Mouse (Mus musculus) spleen, postnatal 4 days (tissue): ENCODE results near the gene Afmid.
"Not testable (repeated sequence)": the region's sequence is repeated elsewhere in the genome, so short reads cannot be mapped to it uniquely, and the experiment has no call there.

Experiments
- DNase-seq, 2 experiments: peaks; one replicate each; pipeline ENCODE4 v3.0.0; 2022; ENCODE audit warnings: low spot score in 2 of 2

Afmid gene

DNA sequence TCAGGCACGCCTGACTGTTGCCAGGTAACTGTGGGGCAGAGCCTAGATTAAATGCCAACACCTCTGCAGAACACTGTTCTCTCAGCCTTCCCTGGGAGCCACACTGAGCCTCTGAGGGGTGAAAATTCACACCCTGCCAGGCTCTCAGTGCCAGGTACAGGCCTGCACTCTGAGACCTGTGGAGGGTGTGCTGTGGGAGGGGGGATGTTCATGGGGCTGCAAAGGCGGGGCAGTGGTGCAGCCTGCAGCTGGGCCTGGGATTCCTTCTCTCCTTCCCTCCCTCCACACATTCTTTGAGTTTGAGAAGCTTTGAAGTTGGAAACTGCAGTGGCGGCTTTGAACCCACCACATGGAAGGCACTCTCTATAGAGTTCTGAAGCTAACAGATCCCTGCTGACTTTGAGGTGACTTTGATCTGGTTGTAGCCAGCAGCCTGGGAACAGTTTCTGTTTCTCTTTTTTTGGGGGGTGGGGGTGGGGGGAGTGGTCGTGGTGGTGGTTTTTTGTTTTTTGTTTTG is 31.6 kb upstream of the Afmid start:
- no peak for DNase-seq

DNA sequence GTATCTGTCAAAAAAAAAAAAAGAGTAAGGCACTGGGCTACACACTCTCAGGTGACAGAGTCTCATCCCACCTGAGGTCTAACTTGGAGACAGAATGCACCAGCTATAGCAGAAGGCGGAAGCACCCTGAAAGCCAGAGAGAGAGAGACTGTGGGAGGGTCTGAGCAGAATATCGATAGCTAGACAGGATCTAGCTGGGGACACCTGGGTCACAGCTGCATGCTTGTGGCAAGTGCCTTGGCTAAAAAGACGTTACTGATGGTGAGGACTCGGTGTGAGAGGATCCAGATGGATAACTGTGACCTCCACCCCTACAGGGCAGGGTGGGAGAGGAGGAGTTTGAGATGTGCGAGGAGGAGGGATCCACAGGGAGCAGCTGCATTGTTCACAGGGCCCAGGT is 28.8 kb upstream of the Afmid start:
- no peak for DNase-seq

DNA sequence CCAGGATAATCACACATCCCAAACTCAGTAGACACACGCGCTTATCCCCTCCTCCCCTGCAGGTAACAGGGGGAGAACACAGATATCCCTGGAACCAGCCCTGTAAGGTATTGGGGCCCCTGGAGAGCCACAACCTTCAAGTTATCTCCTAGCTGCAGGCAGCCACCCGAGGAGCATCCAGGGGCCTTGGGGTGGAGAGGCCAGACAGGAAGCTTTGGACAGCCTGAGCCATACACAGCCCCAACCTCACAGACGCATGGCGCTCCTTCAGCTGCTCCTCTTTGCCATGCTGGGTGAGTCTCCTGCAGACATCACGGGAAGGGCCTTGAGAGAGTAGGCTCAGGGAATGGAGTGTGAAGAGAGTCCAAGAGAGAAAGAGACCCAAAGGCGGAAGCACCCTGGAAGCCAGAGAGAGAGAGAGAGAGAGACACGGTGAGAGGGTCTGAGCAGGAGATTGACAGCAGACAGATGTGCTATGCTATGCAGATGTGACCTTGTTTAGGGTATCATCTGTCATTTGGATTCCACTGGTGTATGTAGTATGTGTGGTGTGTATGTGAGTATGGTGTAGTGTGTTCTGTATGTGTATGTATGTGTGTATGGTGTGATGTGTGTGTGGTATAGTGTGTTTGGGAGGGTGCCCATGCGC is 28.1 kb upstream of the Afmid start, which contains the start of gene 6030468B19Rik:
Gene 6030468B19Rik (plus strand): TSS at position 150 of the 649 bp plus-strand sequence.
- DNase-seq = peak; percentile 82 to 87

DNA sequence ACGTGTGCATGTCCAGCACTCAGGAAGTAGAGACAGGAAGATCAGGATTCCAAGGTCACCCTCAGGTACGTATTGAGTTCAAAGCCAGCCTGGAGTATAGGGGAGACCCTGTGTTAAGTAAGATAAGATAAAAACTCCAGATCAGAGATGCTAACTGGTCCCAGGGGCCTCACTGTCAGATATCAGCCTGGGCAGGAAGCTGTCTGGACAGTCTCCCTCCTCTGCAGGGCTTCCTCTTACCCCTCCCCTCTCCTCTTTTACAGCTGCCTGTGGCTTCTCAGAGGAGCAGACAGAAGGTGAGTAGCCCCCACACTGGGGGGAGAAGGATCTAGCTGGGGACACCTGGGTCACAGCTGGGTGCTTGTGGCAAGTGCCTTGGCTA is 27.6 kb upstream of the Afmid start:
- DNase-seq = peak in 1 of 2 experiments; percentile 55

DNA sequence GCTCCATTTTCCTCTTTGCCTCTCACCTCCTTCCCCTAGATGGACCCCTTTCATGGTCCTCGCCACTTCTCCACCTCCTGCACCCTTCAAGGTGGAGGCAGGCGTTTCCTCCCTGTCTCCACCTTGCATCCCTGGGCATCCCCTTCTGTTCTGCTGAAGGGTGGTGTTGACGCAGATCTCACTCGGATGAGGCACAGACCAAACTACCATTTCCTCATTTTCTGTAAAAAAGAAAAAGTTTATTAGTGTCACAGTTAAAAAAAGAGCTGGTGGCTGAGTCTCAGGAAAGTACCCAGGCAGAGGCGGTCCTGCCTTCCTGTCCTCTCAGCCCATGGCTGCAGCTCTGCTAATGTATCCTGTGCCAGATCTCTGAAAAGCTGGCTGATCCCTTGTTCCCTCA is 26.6 kb upstream of the Afmid start:
- no peak for DNase-seq

DNA sequence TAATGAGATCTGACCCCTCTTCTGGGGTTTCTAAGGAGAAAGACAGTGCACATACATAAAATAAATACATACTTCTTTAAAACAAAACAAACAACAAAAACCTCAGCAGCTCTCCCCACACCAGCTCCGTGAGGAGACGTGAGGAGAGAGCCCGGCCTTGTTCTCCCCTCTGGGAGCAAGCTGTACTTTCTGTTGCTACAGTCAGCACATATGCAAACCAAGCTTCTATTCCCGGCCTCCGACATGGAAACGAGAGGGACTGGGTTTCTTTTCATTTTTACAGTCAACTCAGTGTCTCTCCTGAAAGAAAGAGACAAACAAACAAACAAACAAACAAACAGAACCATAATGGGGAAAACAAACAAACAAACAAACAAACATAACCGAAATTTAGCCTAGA is 25.7 kb upstream of the Afmid start:
- no peak for DNase-seq

DNA sequence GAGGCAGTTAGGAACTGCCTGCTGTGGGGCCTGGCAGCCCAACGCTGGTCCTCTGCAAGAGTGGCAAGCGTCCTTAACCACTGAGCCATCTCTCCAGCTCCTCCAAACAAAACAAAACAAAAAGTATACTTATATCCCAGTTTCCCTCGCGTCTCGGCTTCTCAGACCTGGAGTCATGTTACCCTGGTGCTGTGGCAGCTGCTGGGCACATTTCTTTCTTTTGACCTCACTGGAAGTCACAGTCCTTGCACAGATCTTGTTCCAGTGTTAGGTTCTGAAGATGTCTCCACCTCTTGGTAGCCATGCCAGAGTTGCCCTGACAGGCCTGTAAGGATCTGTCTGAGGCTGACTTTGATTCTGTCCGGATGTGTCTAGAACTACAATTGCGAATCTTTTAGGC is 24.1 kb upstream of the Afmid start:
- no peak for DNase-seq

DNA sequence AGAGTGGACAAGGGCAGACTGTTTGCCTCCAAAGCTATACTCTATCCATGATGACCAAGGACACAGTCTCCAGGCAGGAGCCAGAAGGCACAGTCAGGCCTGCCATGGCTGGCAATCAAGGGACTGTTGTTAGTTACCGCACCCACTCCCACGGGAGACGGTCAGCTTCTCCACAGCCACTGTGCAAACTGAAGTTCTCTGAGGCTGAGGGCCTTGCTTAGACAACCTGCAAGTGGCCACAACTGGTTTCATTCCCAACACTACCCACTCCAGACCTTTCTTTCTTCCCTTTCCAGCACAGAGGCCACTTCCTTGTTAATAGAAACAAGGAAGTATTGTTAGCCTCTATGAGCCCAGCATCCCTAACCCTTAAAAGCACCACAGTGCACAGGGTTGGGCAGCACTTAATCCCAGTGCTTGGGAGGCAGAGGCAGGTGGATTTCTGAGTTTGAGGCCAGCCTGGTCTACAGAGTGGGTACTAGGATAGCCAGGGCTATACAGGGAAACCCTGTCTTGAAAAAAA is 22.5 kb upstream of the Afmid start:
- DNase-seq = no peak

DNA sequence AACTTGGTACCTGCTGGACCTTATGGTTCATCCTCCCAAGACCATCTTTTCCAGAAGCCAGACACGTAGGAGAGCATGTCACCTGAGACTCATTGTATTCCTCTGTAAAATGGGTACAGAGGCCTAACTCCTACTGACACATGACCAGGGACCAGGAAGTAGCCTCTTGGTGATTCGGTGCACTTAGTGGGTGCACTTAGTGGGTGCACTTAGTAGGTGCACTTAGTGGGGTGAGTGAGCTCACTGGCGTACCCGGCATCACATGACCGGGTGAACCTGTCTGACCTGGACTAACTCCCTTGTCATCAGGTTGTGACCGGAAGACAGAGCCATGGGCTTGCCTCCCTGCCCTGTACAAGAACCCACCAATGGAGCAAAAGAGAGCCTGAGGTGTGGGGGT is 18.9 kb upstream of the Afmid start:
- DNase-seq = no peak

DNA sequence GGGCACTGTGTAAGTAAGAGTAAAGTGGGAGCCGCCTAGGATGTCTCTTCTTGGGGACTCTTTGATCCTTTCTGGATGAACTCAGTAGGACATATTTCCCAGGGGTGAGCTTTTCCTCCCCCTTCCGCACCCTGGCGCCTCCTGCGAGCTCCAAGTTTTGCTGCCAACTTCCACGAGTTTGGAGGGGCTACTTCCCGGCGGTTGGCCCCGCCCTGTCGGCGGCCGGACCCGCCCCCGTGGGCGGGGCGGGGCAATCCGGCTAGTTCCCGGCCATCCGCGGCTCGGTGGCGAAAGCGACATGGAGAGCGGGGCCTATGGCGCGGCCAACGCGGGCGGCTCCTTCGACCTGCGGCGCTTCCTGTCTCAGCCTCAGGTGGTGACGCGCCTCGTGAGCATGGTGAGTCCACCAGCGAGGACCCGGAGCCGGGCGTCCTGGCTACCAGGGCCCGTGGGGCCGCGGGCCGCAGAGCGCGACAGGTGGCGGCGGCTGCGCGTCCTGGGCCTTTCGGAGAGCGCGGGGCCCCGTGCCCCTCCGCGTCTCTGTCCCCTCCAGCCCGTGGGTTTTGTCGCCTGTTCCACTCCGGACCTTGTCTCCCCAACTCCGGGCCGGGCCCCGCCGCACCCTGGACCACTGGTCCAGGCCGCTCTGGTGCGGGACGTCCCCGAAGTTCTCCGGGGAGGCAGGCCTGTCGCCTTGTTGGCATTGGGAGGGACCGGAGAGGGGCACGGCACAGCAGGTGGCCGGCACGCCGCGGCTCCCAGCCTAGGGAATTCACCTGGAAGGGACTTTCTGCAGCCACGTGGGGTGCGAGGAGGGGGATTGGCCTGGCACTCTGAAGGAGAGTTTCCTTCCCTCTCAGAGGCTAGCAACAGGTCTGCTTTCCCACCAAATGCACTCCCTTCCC is 16.1 kb upstream of the Afmid start, which contains the start of the genes Gm20708 and Syngr2:
Gene Gm20708 (plus strand): TSS at position 262 of the 905 bp plus-strand sequence.
Gene Syngr2 (plus strand): TSS at position 262 of the 905 bp plus-strand sequence.
- DNase-seq = peak; percentile 82 to 91

DNA sequence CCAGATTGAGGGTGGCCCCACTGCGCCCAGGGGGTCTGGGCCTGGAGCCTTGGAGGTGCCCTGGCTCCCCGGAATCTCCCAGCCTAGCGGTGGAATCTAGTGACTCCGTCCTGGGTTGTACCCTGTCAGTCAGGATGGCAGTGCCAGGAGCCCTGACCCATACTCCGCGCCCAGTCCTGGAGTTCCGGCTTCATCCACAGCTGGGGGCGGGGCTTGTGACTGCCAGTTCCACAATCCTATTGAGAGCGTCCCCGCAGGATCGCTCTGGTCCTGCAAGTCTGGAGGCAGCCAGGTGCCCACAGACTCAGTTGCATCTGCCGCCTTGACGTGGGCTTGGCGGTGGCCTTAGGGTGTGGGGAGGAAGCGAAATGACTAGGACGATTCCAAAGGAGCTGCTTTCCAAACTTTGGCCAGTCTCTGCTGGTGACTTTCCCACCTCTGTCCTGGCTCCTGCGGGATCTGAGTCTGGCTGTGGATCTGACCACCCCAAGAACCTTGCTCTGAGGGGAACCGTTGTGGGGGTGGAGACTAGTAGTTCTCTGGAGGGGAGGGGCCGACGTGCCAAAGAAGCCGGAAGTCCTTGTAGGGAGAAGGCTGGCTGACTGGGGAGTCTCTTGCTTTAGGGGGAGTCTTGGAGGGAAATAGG is 15.2 kb upstream of the Afmid start:
- DNase-seq = peak; percentile 85 to 92

DNA sequence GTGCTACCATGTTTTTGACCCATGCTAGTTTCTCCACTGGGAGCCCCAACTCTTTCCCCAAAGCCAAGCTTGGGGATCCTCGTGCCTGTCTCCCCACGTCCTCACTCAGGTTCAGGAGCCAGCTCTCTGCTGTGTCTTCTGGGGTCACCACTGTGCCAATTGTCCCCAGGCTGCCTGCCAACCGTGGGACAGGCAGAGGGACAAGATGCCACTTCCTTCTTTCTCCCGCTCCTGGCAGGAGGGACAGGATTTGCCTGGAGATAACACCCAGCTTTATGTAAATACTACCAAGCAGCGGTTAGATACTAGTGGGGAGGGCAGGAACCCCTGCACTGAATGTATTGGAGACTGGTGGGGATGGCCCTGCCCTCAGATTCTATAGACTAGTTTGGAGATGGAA is 11.9 kb upstream of the Afmid start:
- no peak for DNase-seq

DNA sequence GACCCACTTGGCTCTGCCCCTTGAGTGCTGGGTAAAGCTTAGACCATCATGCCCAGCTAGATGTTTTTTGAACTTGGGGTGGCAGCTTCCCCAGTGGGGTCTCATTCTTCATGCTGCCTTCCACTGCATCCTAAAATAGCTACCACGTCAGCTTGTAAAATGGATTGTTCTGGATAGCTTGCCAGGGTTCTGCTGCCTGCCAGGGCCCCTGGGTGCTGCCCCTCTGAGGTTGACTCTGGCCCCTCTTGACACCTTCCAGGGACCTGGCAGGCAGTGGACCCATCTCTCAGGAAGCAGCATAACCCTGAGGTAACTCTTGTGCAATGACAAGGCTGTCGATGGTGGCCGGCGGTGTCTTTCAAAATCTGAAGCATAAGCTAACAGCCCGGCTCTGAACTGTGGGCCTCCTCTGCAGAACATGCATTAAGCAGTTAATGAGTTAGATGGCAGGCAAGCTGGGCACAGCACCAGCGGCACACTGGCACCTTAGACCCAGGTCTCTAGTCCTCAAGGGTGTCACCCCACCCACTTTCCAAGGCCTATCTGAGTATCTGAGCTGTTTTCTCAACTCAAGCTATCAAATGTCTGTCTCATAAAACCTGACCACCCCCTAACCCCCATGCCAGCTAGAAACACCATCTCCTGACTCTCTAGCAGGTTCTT is 10.9 kb upstream of the Afmid start:
- DNase-seq = no peak

DNA sequence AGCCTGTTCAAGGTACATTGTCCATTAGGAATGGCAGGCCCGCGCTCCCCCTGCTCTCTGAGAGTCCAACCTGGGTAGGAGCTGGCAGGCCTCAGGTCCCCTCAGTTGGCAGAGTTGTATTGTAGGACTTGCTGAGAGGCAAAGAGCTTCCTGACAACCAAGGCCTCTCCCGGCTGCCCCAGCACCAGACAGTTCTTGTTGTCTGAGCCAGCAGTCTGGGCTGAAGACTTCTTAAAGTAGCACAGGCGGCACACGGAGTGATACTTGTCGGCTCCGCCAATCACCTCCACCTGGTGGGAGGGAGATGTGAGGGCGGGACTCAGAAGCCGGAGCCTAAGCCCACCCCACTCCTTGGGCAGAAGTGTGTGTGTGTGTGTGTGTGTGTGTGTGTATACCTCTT is 9.9 kb upstream of the Afmid start:
- DNase-seq = not testable (repeated sequence)

DNA sequence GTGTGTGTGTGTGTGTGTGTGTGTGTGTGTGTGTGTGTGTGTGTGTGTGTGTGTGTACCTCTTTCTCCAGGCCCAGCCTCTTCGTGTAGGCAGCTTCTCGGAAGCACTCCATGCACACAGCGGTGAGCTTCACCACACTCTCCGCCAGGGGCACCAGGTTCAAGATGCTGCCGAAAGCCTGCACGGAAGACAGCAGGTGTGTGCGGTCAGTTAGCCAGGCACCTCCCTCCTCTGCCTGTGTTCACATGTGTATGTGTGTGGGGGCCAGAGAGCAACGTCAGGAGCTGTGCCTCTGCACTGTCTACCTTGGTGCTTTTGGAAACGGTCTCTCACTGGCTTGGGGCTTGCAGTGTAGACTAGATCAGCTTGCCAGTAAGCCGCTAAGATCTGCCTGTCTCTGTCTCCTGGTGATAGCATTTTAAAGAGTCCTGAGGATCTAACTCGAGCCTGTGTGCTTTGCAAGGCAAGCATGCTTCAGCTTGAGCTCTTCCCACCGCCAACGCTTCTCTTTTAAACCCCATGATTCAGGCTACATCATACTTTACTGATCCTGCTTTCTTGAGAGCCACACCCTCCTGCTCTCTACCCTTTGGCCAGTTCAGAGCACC is 9.2 kb upstream of the Afmid start:
- DNase-seq = no peak

DNA sequence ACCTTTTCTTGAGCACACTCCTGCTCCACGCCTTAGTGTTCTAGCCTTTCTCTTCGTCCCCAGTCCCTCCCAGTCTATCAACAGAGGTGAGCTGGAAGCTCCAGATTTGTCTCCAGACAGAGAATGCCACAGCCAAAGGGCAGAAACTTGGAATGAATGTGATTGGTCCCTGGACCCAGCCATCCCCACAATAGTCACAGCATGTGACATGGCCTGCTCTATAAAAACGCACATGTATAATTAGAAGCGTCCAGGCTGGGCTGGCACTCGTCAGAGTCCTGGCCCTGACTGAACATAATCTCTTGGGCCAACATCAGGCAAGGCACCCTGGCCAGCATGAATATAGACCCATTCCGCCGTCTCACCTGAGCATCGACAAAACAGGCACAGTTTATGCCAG is 6.6 kb upstream of the Afmid start:
- no peak for DNase-seq

DNA sequence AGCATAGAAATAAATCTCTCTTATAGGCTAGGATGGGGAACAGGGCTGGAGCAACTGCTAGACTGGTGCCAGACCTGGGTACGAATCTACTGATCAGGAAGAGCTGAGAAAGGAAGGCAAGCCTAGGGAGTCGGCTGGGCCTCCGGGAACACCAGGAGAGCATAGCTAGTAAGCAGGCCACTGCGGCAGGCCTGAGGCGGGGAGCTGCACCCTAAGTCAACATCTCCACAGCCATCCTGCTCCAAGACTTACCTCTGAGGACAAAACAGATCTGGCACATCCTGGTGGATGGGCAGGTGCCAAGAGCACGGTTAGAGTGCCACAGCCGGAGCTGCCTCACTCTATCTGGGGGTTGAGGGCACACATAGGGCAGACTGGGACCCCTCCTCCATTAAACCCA is 5.6 kb upstream of the Afmid start:
- DNase-seq = no peak

DNA sequence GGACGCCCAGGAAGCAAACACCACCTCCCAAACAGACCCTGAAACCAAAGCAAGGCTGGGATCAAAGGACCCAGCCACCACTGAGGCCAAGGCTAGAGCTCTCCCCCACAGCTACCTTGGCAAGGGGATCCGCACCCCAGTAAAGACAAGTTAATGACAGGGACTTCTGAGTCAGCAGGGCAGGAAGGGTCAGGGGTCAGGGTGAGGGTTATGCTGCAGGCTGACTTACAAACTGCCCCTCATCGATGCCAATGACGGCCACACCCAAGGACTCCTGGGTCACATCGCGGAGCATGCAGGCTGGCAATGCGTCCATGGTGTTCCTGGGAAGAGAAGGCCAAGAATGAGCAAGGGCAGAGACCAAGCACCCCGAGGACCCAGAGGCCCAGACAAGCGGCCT is 3.9 kb upstream of the Afmid start:
- DNase-seq = no peak

DNA sequence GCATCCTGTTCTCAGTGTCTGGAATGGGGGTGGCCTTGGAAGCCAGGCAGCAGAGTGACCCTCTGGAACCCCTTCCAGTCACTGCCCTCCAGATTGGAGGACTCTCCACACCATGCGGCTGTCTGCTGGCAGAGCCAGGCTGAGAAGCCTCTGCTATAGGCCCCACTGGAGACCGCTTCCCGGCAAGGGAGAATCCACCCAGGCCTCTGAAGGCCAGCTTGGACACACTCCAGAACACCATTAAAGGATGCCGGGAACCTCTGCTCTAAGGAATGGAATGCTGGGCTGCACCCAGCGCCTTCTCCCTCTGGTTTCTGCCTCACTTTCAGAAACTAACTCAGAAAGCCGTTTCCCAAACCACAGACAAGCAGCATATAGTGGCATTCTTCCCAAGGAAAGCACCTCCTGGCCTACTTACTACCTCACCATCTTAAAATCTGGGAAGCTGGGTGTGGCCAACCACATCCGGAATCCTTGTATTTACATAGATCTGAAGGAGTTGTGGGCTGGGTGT is 2.9 kb upstream of the Afmid start:
- no peak for DNase-seq

DNA sequence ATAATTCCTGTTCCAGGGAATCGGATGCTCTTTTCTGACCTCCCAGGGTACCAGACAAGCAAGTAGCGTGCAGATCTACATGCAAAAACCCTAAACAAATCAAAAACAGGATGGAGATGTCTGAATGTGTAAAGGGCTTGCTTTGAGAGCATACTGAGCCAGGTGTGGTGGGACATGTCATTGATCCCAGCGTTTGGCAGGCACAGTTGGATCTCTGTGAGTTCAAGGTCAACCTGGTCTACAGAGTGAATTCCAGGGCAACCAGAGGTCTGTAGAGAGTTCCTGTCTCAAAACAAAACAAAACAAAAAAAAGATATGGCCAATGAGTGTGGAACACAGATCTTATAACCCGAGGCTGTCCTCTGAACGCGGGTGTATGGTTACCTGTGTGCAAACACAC is 2.3 kb upstream of the Afmid start:
- DNase-seq = no peak
